Mouse (Mus musculus): Measurements from ENCODE around the gene Ank2.
A peak's percentile ranks its signal among the peaks of the same experiment; 100 is the strongest.

Ank2 gene

GRCm38 (mm10) chr3:127242234-127242810, 256.8 kb downstream of the Ank2 start:
- DNase-seq (ENCODE audit: low spot score in 2 of 2): no peak

- DNase-seq (ENCODE audit: low spot score in 2 of 2): no peak
Observed at GRCm38 (mm10) chr3:127235271-127235670, 263.9 kb downstream of the Ank2 start.

GRCm38 (mm10) chr3:127225799-127226730, 273.1 kb downstream of the Ank2 start:
- peak in 1 of 2 experiments; percentile 35 for DNase-seq (ENCODE audit: low spot score in 2 of 2)

- DNase-seq (ENCODE audit: low spot score in 2 of 2): peak in 1 of 2 experiments; percentile 25
Observed at GRCm38 (mm10) chr3:127225167-127225798, 273.9 kb downstream of the Ank2 start.

GRCm38 (mm10) chr3:127224315-127225166, 274.6 kb downstream of the Ank2 start:
- no peak for DNase-seq (ENCODE audit: low spot score in 2 of 2)

GRCm38 (mm10) chr3:127222086-127222485, 277.1 kb downstream of the Ank2 start:
- DNase-seq (ENCODE audit: low spot score in 2 of 2): no peak

GRCm38 (mm10) chr3:127220859-127221258, 278.3 kb downstream of the Ank2 start:
- no peak for DNase-seq (ENCODE audit: low spot score in 2 of 2)

- no peak for DNase-seq (ENCODE audit: low spot score in 2 of 2)
Observed at GRCm38 (mm10) chr3:127213534-127213933, 285.6 kb downstream of the Ank2 start.

GRCm38 (mm10) chr3:127211119-127211518, 288.0 kb downstream of the Ank2 start:
- DNase-seq (ENCODE audit: low spot score in 2 of 2): no peak

- DNase-seq (ENCODE audit: low spot score in 2 of 2): no peak
Observed at GRCm38 (mm10) chr3:127210552-127210951, 288.6 kb downstream of the Ank2 start.

- DNase-seq (ENCODE audit: low spot score in 2 of 2): no peak
Observed at GRCm38 (mm10) chr3:127208871-127209270, 290.3 kb downstream of the Ank2 start.

- no peak for DNase-seq (ENCODE audit: low spot score in 2 of 2)
Observed at GRCm38 (mm10) chr3:127205883-127206434, 293.2 kb downstream of the Ank2 start.

- no peak for DNase-seq (ENCODE audit: low spot score in 2 of 2)
Observed at GRCm38 (mm10) chr3:127202484-127203115, 296.6 kb downstream of the Ank2 start.

- no peak for DNase-seq (ENCODE audit: low spot score in 2 of 2)
Observed at GRCm38 (mm10) chr3:127200789-127201188, 298.4 kb downstream of the Ank2 start.

- no peak for DNase-seq (ENCODE audit: low spot score in 2 of 2)
Observed at GRCm38 (mm10) chr3:127199112-127199665, 300.0 kb downstream of the Ank2 start.

GRCm38 (mm10) chr3:127198656-127199055, 300.5 kb downstream of the Ank2 start:
- no peak for DNase-seq (ENCODE audit: low spot score in 2 of 2)

- no peak for DNase-seq (ENCODE audit: low spot score in 2 of 2)
Observed at GRCm38 (mm10) chr3:127188789-127189128, 310.4 kb downstream of the Ank2 start.

- no peak for DNase-seq (ENCODE audit: low spot score in 2 of 2)
Observed at GRCm38 (mm10) chr3:127188086-127188788, 310.9 kb downstream of the Ank2 start.

- DNase-seq (ENCODE audit: low spot score in 2 of 2): no peak
Observed at GRCm38 (mm10) chr3:127187081-127187480, 312.1 kb downstream of the Ank2 start.

- no peak for DNase-seq (ENCODE audit: low spot score in 2 of 2)
Observed at GRCm38 (mm10) chr3:127186239-127186638, 312.9 kb downstream of the Ank2 start.
